Mouse (Mus musculus) lung, embryonic 15.5 days (tissue): ENCODE results near the gene Tmem217. TPM values are rescaled to one million over a fixed set of nuclear protein-coding genes. Genes with fewer than 3 reads are reported as not detected.

Experiments
- ATAC-seq: fragments of 200-750 bp; cut with Nextera tagmentation; 2 replicates; pipeline ENCODE4 v1.8.0; 2017; ENCODE audit warnings: moderate number of reproducible peaks, borderline replicate concordance; ENCODE audit not compliant: low FRiP score, low TSS enrichment; ENCODE audit errors: extremely low read depth
- H3K27ac ChIP-seq: fragments of 300-500 bp; sonication (generic); 2 replicates; pipeline ENCODE4 v1.5.1; 2015; ENCODE audit warnings: moderate library complexity, mild to moderate bottlenecking, inconsistent platforms
- H3K27me3 ChIP-seq: fragments of 300-500 bp; sonication (generic); 2 replicates; pipeline ENCODE4 v1.6.1; 2015; ENCODE audit warnings: inconsistent platforms
- H3K36me3 ChIP-seq: fragments of 300-500 bp; sonication (generic); 2 replicates; pipeline ENCODE4 v1.6.1; 2015; ENCODE audit warnings: inconsistent platforms
- H3K4me1 ChIP-seq: fragments of 300-500 bp; sonication (generic); 2 replicates; pipeline ENCODE4 v1.6.1; 2015; ENCODE audit warnings: inconsistent platforms
- H3K4me2 ChIP-seq: fragments of 300-500 bp; sonication (generic); 2 replicates; pipeline ENCODE4 v1.6.1; 2015; ENCODE audit warnings: inconsistent platforms, mild to moderate bottlenecking, moderate library complexity
- H3K4me3 ChIP-seq: fragments of 300-500 bp; sonication (generic); 2 replicates; pipeline ENCODE4 v1.5.1; 2015; ENCODE audit warnings: mild to moderate bottlenecking, inconsistent platforms
- H3K9ac ChIP-seq: fragments of 300-500 bp; sonication (generic); 2 replicates; pipeline ENCODE4 v1.6.1; 2015; ENCODE audit warnings: inconsistent platforms
- H3K9me3 ChIP-seq: fragments of 300-500 bp; sonication (generic); 2 replicates; pipeline ENCODE4 v1.6.1; 2016; ENCODE audit warnings: inconsistent platforms
- WGBS: fragments of 180-500 bp; shearing (Covaris S2); methylation state at CpG from one replicate; pipeline ENCODE4 v1.1.7; 2015; 5-methylcytosine and 5-hydroxymethylcytosine counted together
- polyA plus RNA-seq: library from polyadenylated mRNA; unstranded; fragments of >200 nt; fragmentation: Nextera tagmentation; extraction: Ambion mirVana; gene quantifications from 2 replicates; pipeline ENCODE4 v1.2.1, GENCODE M21; 2015

The Tmem217 gene
- polyA plus RNA-seq, 1 experiment from 2014 or later, result 0.75 TPM

DNA sequence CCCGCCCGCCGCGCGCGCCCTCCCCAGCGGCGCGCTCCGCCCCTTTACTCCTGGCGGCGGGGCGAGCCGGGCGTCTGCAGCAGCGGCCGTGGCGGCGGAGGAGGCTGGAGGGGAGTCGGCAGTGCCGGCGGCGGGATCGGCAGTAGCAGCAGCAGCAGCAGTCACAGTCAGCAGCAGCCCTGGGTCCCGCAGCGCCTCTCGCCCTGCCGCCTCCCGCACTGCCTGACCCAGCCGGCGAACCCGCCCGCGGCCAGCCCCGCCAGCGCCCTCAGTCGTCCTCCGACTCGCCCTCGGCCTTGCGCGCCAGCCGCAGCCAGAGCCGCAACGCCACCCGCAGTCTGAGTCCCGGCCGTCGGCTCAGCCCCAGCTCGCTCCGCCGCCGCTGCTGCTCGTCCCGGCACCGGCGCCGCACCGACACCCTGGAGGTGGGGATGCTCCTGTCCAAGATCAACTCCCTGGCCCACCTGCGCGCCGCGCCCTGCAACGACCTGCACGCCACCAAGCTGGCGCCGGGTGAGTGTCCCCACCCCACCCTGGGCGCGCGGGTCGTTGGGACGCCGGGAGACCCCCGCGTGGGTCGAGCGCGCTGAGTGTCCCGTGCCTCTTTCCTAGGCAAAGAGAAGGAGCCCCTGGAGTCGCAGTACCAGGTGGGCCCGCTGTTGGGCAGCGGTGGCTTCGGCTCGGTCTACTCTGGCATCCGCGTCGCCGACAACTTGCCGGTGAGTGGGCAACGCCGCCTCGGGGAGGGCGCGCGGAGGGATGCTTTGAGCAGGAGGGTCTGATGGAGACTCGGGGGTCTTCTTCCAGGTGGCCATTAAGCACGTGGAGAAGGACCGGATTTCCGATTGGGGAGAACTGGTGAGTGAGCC lies 61.2 kb downstream of the Tmem217 start, which contains the start of gene Pim1:
Gene Pim1, plus strand, starts transcription at position 41 of the 869 bp plus-strand sequence.
- Histone ChIP-seq H3K27me3 (no peaks in the 10 kb centered on the region), H3K27ac (peak within 1 kb of the TSS; percentile 90), H3K36me3 (peaks cover 13% of the 10 kb centered on the region; the same call in 1 of the 2 replicates), H3K4me2 (peak within 1 kb of the TSS; percentile 90), H3K4me3 (peak within 1 kb of the TSS; percentile 88), H3K9me3 (no peaks in the 10 kb centered on the region), H3K4me1 (peaks cover 18% of the 10 kb centered on the region), H3K9ac (peak within 1 kb of the TSS; percentile 77)
- ATAC-seq, result peak; percentile 25
- WGBS, result under 1% methylated on average over 83 of the region's 99 CpGs

DNA sequence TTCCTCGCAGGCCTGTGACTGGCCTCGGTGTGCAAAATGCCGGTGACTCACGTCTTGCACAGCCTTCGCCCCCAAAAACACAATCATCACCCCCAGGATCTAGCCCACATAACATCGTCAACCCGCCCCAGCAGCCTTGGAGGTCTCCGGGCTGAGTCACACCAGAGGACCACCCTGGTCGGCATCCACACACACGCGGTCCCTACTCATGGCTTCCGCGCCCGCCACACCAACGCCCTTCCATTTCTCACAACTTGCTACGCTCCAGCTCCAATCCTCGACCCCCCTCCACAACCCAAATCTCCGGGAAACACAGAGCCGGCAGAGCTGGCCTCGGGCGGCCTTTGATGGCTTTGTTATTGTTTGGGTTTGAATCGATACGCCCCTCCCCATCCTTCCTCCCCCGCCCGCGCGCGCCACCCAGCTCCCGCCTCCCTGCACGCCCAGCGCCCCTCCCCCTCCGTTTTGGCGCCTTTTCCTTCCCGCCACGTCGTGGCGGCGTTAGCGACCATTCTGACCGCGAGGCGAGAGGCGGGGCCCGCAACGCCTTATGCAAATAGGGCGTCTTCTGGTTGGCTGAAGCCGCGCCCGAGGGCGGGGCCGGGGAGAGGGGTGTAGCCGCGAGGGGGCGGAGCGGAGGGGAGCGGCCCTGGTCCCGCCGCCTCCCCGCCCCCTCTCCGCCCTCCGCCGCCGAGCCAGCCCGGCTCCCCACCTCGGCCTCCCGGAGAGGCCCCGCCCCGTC lies 62.0 kb downstream of the Tmem217 start:
- Histone ChIP-seq H3K27ac (peak overlapping the region; percentile 90), H3K9me3 (no peaks in the 10 kb centered on the region), H3K4me1 (peaks cover 18% of the 10 kb centered on the region), H3K36me3 (peaks cover 13% of the 10 kb centered on the region; the same call in 1 of the 2 replicates), H3K4me2 (peak overlapping the region; percentile 90), H3K9ac (peak overlapping the region; percentile 77), H3K4me3 (peak overlapping the region; percentile 88), H3K27me3 (no peaks in the 10 kb centered on the region)
- ATAC-seq, result peak; percentile 92
- under 1% methylated on average over 44 of the region's 68 CpGs for WGBS

DNA sequence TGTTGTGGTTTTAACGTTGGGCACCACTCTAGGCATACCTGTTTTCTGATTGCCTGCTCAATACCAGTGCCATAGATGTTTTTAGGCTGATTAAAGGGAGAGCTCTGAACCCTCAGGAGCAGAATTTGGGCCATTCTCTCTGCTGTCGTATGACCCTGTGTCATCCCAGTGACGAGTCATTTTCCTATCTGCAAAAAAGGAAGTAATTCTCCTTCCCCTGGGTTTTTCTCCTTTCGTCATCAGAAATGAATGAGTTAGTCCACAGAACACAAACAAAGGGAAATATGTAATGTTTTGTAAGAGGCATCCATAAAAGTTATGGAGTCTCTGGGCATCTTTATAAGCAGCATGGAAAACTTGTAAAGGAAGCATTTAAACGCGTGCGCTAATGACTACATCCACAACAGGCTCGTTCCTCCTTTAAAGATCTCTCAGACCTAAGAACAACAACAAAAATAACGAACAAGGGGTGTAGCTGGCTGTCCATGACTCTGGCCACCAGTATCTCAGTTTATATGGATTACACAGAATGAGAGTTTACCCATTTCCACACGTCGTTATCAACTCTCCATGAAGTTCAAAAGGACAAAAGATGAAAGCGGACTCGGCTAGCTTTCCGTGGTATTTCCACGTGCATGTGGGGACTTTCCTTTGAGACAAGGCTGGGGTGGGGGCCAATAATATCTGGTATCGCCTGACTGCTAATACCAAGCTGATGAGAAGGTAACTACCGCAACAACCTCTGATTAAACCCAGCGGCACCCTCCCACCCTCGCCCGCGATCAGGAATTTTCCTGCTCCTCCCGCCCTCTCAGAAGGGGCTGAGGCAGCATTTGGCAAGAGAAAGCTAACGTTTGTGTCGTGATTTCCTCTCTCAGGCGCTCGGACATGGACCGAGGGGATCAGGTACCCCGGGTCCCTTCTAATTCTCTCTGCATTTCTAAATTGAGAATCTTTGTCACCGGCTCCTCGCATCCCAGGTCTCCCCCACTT lies 62.9 kb downstream of the Tmem217 start:
- Histone ChIP-seq H3K36me3 (peaks cover 8% of the 10 kb centered on the region; the same call in 1 of the 2 replicates), H3K9ac (peak overlapping the region; percentile 77), H3K27me3 (no peaks in the 10 kb centered on the region), H3K4me2 (peak overlapping the region; percentile 90), H3K4me3 (peak overlapping the region; percentile 61), H3K9me3 (no peaks in the 10 kb centered on the region), H3K27ac (peak overlapping the region; percentile 90), H3K4me1 (peaks cover 18% of the 10 kb centered on the region)
- ATAC-seq, result peak; percentile 10; the same call in 1 of the 2 replicates
- WGBS, result 4% methylated on average over 30 of the region's 30 CpGs

DNA sequence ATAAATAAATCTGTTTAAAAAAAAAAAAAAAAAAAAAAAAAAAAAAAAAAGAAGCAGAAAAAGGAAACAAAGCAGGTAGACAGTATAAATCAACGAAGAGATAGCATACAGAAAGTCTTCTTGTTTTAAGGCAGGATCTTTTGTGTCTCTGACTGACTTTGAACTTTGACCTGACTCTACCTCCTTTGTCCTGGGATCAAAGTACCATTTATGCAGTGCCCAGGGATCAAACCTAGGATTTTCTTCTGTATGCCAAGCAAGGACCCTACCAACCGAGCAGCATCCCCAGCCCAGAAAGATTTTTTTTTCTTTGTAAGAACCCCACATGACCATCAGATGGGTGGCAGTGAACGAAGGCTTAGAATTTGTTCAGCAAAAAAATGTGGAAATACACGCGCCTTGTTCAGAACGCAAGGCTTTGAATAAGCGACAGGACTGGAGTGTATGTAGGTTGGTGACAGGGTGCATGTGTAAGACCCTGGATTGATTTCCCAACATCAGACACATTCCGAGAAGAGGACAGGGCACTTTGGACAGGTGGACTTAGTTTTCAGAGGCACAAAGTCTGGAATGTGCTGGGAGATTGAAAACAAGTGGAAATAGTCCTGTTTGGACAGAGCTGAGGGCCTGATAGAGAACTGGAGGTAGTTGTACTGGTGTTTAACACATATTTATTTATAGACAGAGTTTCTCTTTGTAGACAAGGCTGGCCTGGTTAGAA lies 63.8 kb downstream of the Tmem217 start:
- Histone ChIP-seq H3K4me2 (0 out of 2 replicates have a peak overlapping the region, but pooled peaks have one; percentile 90), H3K27me3 (no peaks in the 10 kb centered on the region), H3K4me3 (no peak overlapping the region), H3K27ac (peak overlapping the region; percentile 90; the same call in 1 of the 2 replicates), H3K36me3 (no peaks in the 10 kb centered on the region; the same call in 1 of the 2 replicates), H3K9ac (no peak overlapping the region), H3K4me1 (peaks cover 16% of the 10 kb centered on the region), H3K9me3 (no peaks in the 10 kb centered on the region)
- 74% methylated on average over 8 of the region's 8 CpGs for WGBS
- no peak for ATAC-seq

DNA sequence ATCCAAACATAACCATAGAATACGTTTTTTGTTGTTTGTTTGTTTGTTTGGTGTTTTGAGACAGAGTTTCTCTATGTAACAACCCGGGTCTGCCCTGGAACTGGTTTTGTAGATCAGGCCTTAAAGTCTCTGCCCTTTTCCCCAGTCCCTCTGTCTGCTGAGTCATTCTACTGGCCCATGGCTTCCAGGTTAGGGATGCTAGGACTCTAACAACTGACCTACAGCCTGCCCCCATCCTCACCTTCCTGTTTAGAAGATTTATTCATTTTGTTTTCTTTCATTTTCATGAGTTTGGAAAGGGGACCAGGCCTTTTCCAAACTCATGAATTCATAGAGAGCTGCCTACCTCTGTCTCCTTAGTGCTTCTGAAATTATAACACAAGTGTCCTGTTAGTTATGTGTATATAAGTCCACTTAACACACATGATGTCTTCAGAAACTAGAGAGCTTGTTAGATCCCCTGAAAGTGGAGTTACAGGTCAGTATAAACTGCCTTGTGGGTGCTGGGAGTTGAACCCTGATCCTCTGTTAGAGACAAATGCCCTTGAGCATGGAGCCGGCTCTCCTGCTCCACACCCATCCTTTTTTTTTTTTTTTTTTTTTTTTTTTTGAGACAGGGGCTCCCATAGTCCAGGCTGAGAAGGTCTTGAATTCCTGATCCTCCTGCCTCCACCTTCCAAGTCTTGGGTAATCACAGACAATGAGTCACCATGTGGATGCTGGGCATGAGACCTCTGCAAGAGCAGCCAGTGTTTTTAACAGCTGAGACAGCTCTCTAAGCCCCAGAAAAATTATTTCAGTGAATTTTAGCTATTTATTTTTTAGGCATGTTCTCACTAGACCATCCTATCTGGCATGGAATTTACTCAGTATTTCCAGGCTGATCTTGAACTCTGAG lies 66.6 kb downstream of the Tmem217 start:
- WGBS, result 63% methylated on average over 3 of the region's 3 CpGs
- Histone ChIP-seq H3K4me1 (peaks cover 10% of the 10 kb centered on the region; the same call in 1 of the 2 replicates), H3K27me3 (no peaks in the 10 kb centered on the region), H3K9ac (no peak overlapping the region), H3K4me2 (no peak overlapping the region), H3K4me3 (no peak overlapping the region), H3K27ac (no peak overlapping the region), H3K36me3 (no peaks in the 10 kb centered on the region), H3K9me3 (no peaks in the 10 kb centered on the region)
- ATAC-seq, result no peak

DNA sequence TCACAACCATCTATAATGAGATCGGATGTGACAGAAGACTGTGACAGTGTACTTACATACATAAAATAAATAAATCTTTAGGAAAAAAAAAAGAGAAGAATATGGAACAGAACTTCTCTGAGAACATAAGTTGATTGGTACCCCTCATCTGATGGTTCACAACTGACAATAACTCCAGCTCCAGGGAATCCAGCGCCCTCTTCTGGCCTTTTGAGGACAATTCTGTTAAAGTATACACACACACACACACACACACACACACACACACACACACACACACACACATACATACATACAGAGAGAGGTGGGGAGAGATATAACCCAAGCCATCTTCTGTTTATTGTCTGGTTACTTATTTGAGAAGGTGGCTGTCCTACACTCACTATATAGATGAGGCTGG lies 67.8 kb downstream of the Tmem217 start:
- H3K9me3 ChIP-seq, result no peaks in the 10 kb centered on the region
- ATAC-seq, result no peak
- no peak overlapping the region for H3K4me3 ChIP-seq
- H3K27ac ChIP-seq, result no peak overlapping the region
- H3K4me2 ChIP-seq, result no peak overlapping the region
- peaks cover 10% of the 10 kb centered on the region; the same call in 1 of the 2 replicates for H3K4me1 ChIP-seq
- 75% methylated on average over 2 of the region's 2 CpGs for WGBS
- H3K36me3 ChIP-seq, result no peaks in the 10 kb centered on the region
- H3K9ac ChIP-seq, result no peak overlapping the region
- no peaks in the 10 kb centered on the region for H3K27me3 ChIP-seq

DNA sequence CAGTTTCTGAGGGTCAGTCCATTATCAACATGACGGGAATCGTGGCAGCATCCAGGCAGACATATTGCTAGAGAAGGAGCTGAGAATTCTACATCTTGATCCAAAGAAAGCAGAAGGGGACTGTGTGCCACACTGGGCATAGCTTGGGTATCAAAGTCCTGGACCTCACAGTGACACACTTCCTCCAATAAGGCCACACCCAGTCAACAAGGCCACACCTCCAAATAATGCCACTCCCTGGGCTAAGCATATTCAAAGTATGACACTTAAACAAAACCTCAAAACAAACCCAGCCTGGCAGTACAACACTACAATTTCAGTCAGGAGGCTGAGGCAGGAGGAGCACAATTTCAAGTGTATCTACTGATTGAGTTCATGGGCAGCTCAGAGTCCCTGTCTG lies 68.9 kb downstream of the Tmem217 start:
- no peaks in the 10 kb centered on the region for H3K9me3 ChIP-seq
- no peak for ATAC-seq
- no peaks in the 10 kb centered on the region for H3K36me3 ChIP-seq
- H3K27ac ChIP-seq, result no peak overlapping the region
- H3K4me2 ChIP-seq, result no peak overlapping the region
- H3K27me3 ChIP-seq, result no peaks in the 10 kb centered on the region
- WGBS, result 95% methylated on average over 2 of the region's 2 CpGs
- no peak overlapping the region for H3K4me3 ChIP-seq
- no peak overlapping the region for H3K9ac ChIP-seq
- 0 out of 2 replicates have a peak, but pooled peaks cover under 1% of the 10 kb centered on the region for H3K4me1 ChIP-seq

DNA sequence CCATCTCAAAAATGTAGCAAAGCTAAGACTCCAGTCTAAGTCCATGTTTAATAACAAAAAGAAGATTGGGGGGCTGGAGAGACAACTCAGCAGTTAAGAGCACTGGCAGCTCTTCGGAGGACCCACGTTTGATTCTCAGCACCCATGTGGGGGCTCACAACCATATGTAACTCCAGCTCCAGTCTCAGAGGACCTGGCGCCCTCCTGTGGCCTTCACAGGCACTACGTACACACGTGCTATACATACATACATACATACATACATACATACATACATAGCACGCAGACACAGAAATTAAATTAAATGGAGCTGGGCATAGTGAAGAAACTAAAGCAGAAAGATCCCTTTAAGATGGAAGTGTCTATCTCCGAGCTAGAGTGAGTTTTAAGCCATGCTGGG lies 69.6 kb downstream of the Tmem217 start:
- Histone ChIP-seq H3K4me2 (no peak overlapping the region), H3K4me1 (no peaks in the 10 kb centered on the region), H3K27ac (no peak overlapping the region), H3K36me3 (no peaks in the 10 kb centered on the region), H3K27me3 (no peaks in the 10 kb centered on the region), H3K4me3 (no peak overlapping the region), H3K9ac (no peak overlapping the region), H3K9me3 (no peaks in the 10 kb centered on the region)
- ATAC-seq, result no peak
- 89% methylated on average over 7 of the region's 7 CpGs for WGBS

DNA sequence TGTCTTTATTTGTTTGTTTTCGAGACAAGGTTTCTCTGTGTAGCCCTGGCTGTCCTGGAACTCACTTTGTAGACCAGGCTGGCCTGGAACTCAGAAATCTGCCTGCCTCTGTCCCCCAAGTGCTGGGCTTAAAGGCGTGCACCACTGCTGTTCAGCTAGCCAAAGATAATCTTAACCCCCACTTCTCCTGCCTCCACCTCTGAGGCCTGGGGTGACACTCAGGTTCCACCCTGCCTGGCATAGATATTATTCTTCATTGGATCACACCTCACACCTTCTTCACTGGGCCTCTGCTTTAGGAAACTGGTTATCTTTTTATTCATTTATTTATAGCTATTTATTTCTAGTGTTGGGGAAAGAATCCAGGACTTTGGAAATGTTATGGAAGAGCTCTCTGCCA lies 71.9 kb downstream of the Tmem217 start:
- H3K27me3 ChIP-seq, result no peaks in the 10 kb centered on the region
- no peaks in the 10 kb centered on the region for H3K9me3 ChIP-seq
- H3K4me3 ChIP-seq, result no peak overlapping the region
- H3K9ac ChIP-seq, result no peak overlapping the region
- H3K4me2 ChIP-seq, result no peak overlapping the region
- no peak overlapping the region for H3K27ac ChIP-seq
- no peaks in the 10 kb centered on the region for H3K4me1 ChIP-seq
- no peak for ATAC-seq
- no peaks in the 10 kb centered on the region for H3K36me3 ChIP-seq
- WGBS, result 79% methylated on average over 2 of the region's 2 CpGs

DNA sequence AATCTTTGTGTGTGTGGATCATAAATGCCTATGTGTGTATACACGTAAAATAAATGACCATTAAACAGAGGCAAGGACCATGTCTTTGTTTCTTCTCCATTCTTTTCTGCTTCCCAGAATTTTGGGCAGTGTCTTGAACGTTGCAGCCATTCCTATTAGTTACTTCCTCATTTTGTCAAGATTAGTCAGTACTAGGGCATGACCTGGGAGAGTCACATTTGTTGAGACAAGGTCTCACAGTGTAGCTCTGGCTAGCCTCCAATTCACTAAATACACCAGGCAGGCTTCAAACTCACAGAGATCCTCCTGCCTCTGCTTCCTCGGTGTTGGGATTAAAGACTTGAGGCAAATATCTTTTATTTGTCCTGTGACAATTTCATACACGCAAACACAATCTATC lies 73.9 kb downstream of the Tmem217 start:
- no peaks in the 10 kb centered on the region for H3K9me3 ChIP-seq
- H3K27ac ChIP-seq, result no peak overlapping the region
- H3K9ac ChIP-seq, result no peak overlapping the region
- no peaks in the 10 kb centered on the region for H3K36me3 ChIP-seq
- no peak overlapping the region for H3K4me2 ChIP-seq
- no peak for ATAC-seq
- no peaks in the 10 kb centered on the region for H3K27me3 ChIP-seq
- 79% methylated on average over 4 of the region's 4 CpGs for WGBS
- H3K4me3 ChIP-seq, result no peak overlapping the region
- no peaks in the 10 kb centered on the region for H3K4me1 ChIP-seq
